Comparison of ENCODE assay signal across 8 mouse cellular contexts in genomic region chr17:21449669-21450068, GRCm38 (mm10). TPM values are rescaled to one million over a fixed set of nuclear protein-coding genes. Genes with fewer than 3 reads are reported as not detected.
A peak's percentile ranks its signal among the peaks of the same experiment; 100 is the strongest.
DNase-seq lines count a peak whose midpoint lies in the region; ATAC-seq and TF ChIP-seq lines count a peak whose summit lies in the region.

No protein-coding gene starts in this region.

- CTCF ChIA-PET in Patski (lab: Charles Lee): interaction anchor here (1.1 to 3.9 kb wide), 8 partner anchors 12 to 86 kb away, joined by 3 to 25 read pairs (median 10); partner anchors contain the start of genes Zfp52 and Zfp54

- in situ Hi-C loops in Patski (cut with MboI; ENCODE audit: low pct_unique_long_range_greater_than_20kb): no loop called here

- peak overlapping the region; percentile 54; the same call in 1 of the 2 replicates for H3K27ac ChIP-seq in cerebellum, adult 2 months (ENCODE audit: insufficient read depth, low read length)
- H3K27ac ChIP-seq in hindbrain, embryonic 12.5 days: peak overlapping the region; percentile 87

- H3K9ac ChIP-seq in hindbrain, embryonic 12.5 days: peak overlapping the region; percentile 50

- peak overlapping the region; percentile 92 for H3K4me3 ChIP-seq in cerebellum, adult 2 months (replicated peaks; ENCODE audit: insufficient read depth, low read depth, low read length)
- peak overlapping the region; percentile 61 for H3K4me3 ChIP-seq in hindbrain, embryonic 12.5 days

- H3K36me3 ChIP-seq in hindbrain, embryonic 12.5 days: peaks cover 6% of the 10 kb centered on the region; the same call in 1 of the 2 replicates

- H3K4me1 ChIP-seq in cerebellum, adult 2 months (ENCODE audit: control insufficient read depth, insufficient read depth, low read length): no peaks in the 10 kb centered on the region
- peaks cover 6% of the 10 kb centered on the region for H3K4me1 ChIP-seq in hindbrain, embryonic 12.5 days

- 0% methylated on average over 3 of the region's 3 CpGs for WGBS in cerebellum, adult 2 months
- WGBS in hindbrain, embryonic 12.5 days: under 1% methylated on average over 3 of the region's 3 CpGs

- ATAC-seq in Patski: peak; percentile 80
- ATAC-seq in hindbrain, embryonic 12.5 days (ENCODE audit: low FRiP score): peak; percentile 82

- TF ChIP-seq CTCF in Patski (IDR thresholded peaks at IDR 0.05): peak; percentile 69
- no peak for TF ChIP-seq CTCF in cerebellum, adult 2 months (IDR thresholded peaks at IDR 0.05; ENCODE audit: borderline replicate concordance, insufficient read depth, low read depth, low read length)

- peak overlapping the region; percentile 60 for H3K4me2 ChIP-seq in hindbrain, embryonic 12.5 days (replicated peaks)

- no peak for TF ChIP-seq POLR2A in cerebellum, adult 2 months (IDR thresholded peaks at IDR 0.05; ENCODE audit: borderline replicate concordance, insufficient read depth, low read length)

- DNase-seq in Patski (ENCODE audit: low read depth, low spot score): peak; percentile 39
- DNase-seq in cerebellum, adult 2 months: peak; percentile 65 to 73
- peak; percentile 83 for DNase-seq in forelimb bud, embryonic 11.5 days (ENCODE audit: low read depth, low spot score)
- peak; percentile 69 to 78 for DNase-seq in layer of hippocampus, postnatal 10 days (ENCODE audit: low spot score in 2 of 2)
- peak; percentile 90 for DNase-seq in lung, postnatal 10 days
- peak; percentile 86 for DNase-seq in retina, postnatal 1 day
- peak; percentile 72 for DNase-seq in thymus, postnatal 4 days

- POLR2A ChIA-PET in Patski (lab: Charles Lee): no interaction called here

- H3K9me3 ChIP-seq in hindbrain, embryonic 12.5 days (replicated peaks): no peaks in the 10 kb centered on the region

- peaks cover 6% of the 10 kb centered on the region for H3K27me3 ChIP-seq in Patski
- no peaks in the 10 kb centered on the region for H3K27me3 ChIP-seq in cerebellum, adult 2 months (ENCODE audit: control insufficient read depth, insufficient read depth, low read length)
- 0 out of 2 replicates have a peak, but pooled peaks cover 5% of the 10 kb centered on the region for H3K27me3 ChIP-seq in hindbrain, embryonic 12.5 days

RNA-seq across cellular contexts. Expression of gene Zfp51, which starts 0.5 kb away (rescaled TPM):
- polyA plus RNA-seq in Patski (2021): 12.0 TPM
- polyA plus RNA-seq in cerebellum, adult 2 months (2012; rRNA removed): 4.3 and 4.8 TPM in 2 replicates
- polyA plus RNA-seq in hindbrain, embryonic 12.5 days (2016; fragmentation: Nextera tagmentation; extraction: Ambion mirVana): 14.0 and 14.4 TPM in 2 replicates
- total RNA-seq in layer of hippocampus, postnatal 10 days (2021): 1 to 10 TPM; 3.3 to 3.5 TPM

RNA-seq across cellular contexts. Expression of gene Zfp54, which starts 26.6 kb away (rescaled TPM):
- polyA plus RNA-seq in Patski (2021): 5.1 TPM
- polyA plus RNA-seq in cerebellum, adult 2 months (2012; rRNA removed): 1.5 and 1.7 TPM in 2 replicates
- polyA plus RNA-seq in hindbrain, embryonic 12.5 days (2016; fragmentation: Nextera tagmentation; extraction: Ambion mirVana): 3.3 and 3.8 TPM in 2 replicates
- total RNA-seq in layer of hippocampus, postnatal 10 days (2021): 1 to 10 TPM; 1.6 TPM

RNA-seq across cellular contexts. Expression of gene Zfp53, which starts 39.1 kb away (rescaled TPM):
- 17.9 TPM for polyA plus RNA-seq in Patski (2021)
- polyA plus RNA-seq in cerebellum, adult 2 months (2012; rRNA removed): 3.4 TPM in 2 replicates
- polyA plus RNA-seq in hindbrain, embryonic 12.5 days (2016; fragmentation: Nextera tagmentation; extraction: Ambion mirVana): 8.5 and 11.3 TPM in 2 replicates
- total RNA-seq in layer of hippocampus, postnatal 10 days (2021): 1 to 10 TPM; 4.9 to 5.4 TPM

Comparison
In these comparisons a context has a peak if more than half of its experiments do, and no peak if none do; other contexts are left out.
1. Peak in every context shown above with its lines: DNase-seq, ATAC-seq, H3K4me3 ChIP-seq and H3K27ac ChIP-seq.
2. DNase-seq: peak in every context shown above with its lines; median percentile 90 in lung, postnatal 10 days; 86 in retina, postnatal 1 day; 83 in forelimb bud, embryonic 11.5 days; 74 in layer of hippocampus, postnatal 10 days; 72 in thymus, postnatal 4 days; 69 in cerebellum, adult 2 months; 39 in Patski.